Mouse (Mus musculus) erythroid progenitor cell, adult 5-6 weeks (primary cell): ENCODE measurements around the gene Myh6. TPM values are rescaled to one million over a fixed set of nuclear protein-coding genes. Genes with fewer than 3 reads are reported as not detected.
"Not testable (repeated sequence)": the region's sequence is repeated elsewhere in the genome, so short reads cannot be mapped to it uniquely, and the experiment has no call there.

Source experiments
- ATAC-seq: replicated peaks from 2 replicates; pipeline ENCODE4 v1.8.0; 2016; ENCODE audit warnings: moderate number of reproducible peaks, mild to moderate bottlenecking, moderate TSS enrichment, inconsistent platforms; ENCODE audit not compliant: poor library complexity, low FRiP score, severe bottlenecking
- total RNA-seq, 2 experiments: library from RNA; stranded (forward) in 1 of 2; stranded (reverse) in 1 of 2; fragments of 150-400 nt in 1 of 2; fragments of 186-747, 209-891 nt in 1 of 2; gene quantifications; 2 replicates each; pipeline versions ENCODE4 v1.2.3 to v1.2.4; 2015 to 2017; ENCODE audit warnings: low replicate concordance in 2 of 2

Myh6 gene
- total RNA-seq (2015; ENCODE audit: low replicate concordance) (not detected in 2 replicates), total RNA-seq (2017; ENCODE audit: low replicate concordance) (not detected in 2 replicates)

DNA sequence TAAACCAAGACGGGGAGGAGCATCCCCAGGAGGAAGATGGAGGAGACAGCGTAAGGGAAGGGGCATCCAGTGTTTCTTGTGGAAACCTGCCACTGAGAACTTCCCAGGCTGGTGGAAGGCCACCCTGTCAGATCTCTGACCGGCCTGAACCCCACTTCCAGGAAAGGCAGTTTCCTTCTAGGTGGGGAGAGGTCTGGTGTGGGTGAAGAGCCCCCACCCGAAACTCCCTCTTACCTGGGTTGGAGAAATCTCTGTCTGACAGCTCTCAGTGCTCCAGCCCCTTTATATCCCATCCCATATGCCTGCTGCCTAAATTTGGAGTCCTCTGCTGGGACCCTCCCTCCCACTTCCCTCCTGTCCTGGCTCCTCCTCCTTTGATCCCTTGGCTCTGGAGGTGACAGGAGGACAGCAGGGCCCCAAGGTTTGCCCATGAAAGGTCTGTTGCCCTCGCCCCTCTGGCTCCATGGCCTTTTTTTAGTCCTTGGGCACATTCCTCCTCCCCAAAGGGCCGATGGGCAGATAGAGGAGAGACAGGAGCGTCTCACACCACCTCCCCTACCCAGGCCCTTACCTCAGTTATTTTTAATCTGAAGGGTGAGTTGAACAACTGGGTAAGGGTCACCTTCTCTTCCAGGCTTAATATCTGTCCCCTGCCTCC is at the start of gene Myh6:
Gene Myh6, minus strand, starts transcription at position 608 of the 658 bp plus-strand sequence.
- ATAC-seq: no peak

DNA sequence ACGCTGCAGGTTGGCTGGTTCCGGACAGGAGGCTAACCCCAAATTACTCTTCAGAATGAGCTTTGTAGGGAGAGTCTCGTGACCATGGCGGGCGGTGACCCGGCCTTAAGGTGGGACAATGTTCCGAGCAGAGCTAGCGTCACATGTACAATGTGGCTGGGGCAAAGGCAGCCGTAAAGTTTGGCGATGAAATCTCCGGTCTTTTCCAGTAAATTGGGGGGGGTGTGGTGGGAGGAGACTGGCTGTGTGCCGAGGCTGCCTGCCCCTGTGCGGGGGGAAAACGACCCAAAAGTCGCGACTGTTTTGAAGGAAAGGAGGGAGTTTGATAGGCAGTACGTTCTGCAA is 49.0 kb upstream of the Myh6 start:
- ATAC-seq: no peak; the same call in 1 of the 2 replicates

DNA sequence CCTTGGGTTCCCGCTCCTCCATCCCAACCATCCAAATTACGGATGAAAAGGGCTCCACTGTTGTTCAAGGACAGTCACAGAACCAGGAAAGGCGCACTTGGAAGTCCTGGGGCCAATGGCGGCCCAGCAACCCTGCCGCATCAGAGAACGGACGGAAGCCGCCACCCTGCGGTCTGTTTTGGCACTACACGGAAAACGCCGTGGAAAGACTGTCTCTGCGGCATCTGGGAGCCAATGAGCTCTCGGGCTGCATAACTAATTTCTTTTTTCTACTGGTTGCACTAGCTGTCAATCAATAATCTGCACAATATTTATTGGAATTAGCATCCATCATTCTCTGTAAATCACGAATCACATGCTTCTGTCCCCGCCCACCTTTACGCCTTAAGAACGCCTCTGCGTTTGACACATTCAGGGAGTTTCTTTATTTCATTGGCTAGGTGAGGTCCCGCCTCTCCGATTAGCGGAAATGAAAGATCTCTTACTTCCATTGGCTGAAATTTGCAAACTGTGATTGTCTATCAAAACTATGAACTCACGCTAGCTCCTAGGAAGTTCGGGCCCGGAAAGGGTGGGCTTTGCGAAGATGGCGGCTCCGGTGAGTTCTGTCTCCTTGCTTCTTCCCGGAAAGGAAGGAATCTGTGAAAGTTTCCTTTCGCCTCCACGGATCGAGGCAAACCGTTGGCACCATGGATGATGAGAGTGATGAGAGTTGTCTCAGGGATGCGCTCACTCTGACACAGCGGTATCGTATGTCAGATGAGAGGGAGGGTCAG is 48.5 kb upstream of the Myh6 start, which contains the start of gene Ngdn:
Gene Ngdn, plus strand, starts transcription at position 464 of the 776 bp plus-strand sequence.
- peak; percentile 93 for ATAC-seq

DNA sequence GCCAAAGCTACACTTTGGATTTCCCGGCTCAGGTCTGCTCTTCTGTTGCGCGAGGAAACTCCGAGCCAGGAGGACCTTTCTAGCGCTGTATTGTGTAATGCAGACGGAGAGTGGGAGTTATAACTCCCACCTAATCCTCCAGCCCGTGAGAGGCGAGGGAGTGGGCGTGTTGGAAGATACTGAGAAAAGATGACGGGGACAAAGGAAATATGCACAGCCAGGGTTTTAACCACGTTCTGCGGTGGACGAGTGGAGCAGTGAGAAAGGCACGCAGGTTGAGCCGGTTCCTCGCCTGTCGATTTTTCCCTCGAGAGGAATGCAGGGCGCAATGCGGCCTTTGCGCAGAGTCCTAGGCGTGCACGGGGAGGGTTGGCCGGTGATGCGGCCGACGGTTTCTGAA is 47.9 kb upstream of the Myh6 start:
- peak; percentile 51 for ATAC-seq

DNA sequence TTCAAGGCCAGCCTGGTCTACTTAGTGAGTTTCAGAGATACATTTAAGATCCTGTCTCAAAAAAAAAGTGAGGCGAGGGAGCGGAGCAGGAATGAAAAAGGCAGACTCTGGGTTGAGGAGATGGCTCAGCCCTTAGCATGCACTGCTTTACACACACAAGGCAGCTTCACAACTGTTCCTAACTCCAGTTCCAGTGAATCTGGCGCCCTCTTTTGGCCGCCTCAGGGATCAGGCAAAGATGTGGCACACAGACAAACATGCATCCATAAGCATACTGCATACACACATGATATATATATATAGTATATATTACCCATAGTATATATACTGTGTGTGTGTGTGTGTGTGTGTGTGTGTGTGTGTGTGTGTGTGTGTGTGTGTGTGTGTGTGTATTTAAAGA is 44.4 kb upstream of the Myh6 start:
- ATAC-seq: no peak

DNA sequence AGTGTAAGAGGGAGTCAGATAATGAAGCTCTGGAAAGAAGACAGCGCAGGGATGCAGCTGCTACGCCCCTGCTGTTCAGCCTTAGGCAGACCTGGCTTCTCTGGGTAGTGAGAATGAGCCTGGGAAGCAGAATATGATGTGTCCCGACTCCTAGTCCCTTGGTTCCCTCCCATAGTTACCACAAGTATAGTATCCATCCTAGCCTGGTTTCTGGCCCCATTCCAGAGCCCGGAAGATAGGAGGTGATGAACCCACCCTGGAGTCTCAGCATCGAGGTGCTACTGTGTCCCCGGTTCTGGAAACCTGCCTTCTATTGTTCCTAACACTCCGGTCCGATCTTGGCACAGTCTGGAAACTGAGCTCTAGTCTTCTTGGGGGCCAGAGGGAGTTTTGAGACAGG is 41.7 kb upstream of the Myh6 start:
- ATAC-seq: no peak

DNA sequence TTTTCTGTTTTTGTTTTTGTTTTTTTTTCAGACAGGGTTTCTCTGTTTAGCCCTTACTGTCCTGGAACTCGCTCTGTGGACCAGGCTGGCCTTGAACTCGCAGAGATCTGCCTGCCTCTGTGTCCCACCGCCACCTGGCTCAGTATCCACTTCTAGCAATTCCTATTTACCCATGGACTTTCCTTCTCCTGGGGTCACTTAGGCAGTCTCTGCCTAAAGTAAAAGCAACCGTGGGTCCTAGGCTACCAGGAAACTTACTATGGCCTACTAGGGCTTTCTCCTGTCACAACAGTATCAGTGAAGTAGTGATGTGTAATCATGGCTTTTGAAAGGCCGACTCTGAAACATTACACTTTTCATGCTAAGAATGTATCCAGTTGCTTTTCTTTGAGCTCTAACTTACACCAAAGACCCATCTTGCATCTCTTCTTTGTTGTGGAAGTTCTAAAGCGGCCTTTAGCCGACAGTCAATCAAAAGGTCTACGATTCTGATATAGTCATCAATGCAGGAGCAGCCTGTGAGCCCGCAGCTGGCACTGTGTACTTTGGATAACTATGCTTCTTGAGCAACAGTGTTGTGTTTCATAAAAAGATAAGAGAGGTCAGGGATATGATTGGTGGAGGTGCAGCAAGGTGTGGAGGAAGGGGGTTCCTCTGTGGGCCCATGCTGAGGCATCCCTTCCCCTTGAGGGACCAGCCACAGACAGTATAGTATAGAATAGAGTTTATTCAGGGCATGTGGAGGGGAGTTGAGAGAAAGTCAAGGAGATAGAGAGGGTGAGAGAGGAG is 40.6 kb upstream of the Myh6 start:
- ATAC-seq: no peak

DNA sequence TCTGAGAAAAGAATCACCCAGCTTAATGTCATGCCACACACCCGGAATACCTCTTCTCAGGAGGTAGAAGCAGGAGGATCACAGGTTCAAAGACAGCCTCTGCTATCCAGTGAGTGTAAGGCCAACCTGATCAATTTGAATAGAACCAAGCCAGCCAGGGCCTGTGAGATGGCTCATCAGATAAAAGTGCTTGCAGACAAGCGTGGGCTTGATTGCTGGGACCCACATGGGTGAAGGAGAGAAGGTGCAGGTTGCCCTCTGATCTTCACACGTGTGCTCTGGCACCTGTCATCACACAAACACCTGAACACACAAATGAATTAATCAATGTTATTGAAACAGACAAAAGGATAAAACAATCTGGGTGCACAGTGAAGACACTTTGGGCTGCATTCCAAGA is 39.8 kb upstream of the Myh6 start:
- no peak for ATAC-seq

DNA sequence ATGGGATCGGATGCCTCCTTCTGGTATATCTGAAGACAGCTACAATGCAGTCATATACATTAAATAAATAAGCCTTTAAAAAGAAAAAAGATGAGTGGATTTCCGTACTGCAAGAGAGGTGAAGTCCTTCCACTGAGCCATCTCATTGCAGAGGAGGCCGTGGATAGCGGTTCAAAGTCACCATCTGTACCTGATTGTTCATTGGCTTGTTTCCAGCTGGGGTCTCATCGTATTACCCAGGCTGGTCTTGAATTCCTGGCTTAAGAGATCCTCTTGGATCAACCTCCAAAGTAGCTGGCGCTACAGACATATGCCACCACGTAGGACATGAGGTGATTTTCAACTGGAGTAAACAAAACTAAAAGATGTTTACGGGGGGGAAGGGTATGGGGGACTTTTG is 39.2 kb upstream of the Myh6 start:
- ATAC-seq: no peak

DNA sequence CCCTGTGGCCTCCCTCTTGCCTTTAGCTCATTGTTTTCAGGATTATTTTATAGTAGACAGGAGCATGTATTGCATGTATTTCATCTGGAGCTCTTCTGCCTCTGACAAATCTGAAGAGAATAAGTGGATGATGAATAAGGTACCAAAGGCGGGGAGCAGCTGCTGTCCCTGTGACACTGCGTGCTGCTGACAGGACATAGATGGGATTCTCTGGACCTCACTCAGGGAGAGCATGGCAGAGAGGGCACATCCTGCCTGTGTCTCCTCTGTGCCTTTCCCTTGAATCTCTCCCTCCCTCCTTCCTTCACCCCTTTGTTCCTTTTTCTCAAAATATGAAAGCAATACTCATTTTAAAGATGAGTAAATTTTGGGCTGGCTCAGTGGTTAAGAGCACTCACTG is 38.8 kb upstream of the Myh6 start:
- no peak for ATAC-seq

DNA sequence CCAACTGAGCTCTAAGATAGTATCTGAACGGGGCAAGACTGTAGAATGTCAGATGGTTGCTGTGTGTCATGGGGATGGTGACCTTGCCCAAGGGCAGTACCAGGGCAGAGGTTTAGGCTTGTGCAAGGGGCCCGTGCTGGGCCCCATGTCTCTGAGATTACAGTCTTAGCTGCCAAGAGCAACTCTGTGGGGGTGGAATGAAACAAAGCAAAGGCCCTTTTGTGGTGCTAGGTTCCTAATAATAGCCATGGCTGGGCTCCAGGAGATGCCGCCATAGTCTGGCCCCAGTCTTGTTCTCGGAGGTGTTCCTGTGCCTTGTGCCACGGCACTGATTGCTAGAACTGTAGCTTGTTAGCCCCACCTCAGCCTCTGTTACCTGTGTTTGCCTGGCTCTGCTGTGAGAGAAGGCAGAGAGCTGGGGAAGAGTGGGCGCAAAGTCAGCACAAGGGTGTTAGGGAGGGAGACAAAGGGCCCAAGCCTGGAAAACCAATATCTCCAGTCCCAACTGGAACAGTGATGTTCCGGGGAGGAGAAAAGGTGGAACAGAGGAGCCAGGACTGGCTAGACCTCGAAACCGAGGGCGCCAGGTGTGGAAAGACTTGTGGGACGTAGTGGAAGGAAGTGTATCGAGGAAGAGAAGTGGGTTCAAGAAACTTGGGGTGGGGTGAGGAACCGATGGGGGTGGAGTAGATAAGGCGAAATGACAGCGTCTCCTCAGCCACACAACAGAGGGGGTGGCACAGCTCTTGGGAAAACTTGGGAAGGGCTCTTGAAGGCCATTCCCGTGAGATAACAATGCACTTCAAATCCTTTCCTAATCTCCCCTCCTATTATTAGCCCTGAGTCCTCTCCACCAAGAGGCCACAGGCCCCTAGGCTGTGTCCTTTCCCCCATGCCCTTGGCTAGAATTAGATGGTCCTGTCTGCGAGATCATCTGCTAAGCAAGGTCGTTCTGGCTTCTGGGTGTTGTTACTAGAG is 37.4 kb upstream of the Myh6 start:
- ATAC-seq: no peak; the same call in 1 of the 2 replicates

DNA sequence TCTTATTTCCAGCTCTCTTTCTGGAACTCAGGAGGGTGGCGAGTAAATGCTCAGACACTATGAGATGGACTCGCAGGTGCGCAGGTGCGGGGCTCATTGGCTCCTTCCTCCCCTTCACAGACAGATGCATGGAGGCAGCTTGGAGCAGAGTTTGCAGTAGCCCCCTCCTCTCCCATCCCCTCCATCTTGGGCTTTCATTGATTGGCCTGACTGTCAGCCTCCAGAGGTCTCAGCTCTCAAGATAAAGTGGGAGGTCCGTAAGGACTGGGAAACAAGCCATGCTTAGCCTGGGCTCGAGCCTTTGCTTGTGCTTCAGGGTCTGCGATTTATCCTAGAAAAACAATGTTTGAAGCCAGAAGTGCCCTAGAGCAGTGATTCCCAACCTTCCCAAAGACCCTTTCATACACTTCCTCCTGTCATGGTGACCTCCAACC is 36.0 kb upstream of the Myh6 start:
- no peak for ATAC-seq

DNA sequence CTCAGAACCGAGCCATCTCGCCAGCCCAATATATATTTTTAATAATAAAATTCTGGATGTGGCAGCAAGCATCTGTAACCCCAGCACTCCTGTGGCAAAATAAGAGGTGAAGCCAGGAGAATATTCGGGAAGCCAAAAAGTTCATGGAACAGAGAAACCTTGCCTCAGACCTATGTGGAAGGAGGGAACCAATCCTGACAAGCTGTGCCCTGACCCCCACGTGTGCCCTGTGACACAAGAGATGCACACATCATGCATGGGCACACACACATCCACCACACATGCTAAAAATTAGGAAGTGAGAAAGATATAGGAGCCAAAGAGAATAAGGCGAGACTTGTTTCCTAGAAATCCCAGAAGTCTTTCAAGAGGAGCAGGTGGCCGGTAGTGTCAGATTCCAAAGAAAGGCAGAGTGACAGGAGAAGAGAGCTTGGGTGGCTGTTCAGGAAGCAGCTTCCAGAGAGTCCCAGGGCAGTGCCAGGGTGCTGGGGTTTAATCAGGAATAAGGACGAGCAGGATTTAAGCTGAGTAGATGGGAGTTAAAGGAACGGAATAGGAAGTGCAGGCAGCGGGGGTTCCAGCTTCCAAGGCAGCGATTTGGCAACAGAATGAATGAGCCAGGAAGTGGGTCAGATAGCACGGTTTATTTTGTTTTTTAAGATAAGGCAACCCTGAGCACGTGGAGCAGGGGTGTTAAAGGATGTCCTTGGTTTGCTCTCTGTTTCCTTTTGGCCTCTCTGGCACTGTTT is 35.4 kb upstream of the Myh6 start:
- no peak for ATAC-seq

DNA sequence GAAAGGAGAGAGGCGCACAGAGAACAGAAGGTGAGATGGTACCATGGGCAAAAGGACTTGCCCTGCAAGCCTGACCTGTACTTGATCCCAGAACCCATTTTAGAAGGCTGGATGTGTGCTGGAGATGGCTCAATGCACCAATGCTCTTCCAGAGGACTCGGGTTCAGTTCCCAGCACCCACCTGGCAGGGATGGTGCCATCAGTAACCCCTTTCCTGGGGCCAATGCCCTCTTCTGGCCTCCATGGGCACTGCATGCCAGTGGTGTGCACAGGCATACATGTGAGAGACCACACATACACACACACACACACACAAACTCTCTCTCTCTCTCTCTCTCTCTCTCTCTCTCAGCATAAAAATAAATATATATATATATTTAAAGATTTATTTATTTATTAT is 34.7 kb upstream of the Myh6 start:
- no peak for ATAC-seq

DNA sequence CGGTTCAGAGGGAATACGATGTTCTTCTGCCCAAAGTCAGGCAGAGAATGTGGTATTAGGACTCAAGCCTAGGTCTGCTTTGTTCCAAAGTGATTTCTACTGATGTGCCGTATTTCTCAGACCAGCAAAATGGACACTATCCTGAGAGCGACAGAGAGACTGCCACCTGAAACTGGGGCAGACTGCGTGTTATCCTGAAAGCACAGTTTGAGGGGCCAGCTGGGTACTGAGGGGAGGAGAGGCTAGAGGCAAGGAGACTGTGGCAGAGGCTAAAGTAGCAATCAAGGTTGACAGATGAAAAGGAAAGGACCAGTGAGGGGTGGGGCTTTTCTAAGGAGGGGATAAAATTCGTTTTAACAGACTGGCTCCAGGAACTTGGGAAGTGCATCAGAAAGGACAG is 34.1 kb upstream of the Myh6 start:
- no peak for ATAC-seq

DNA sequence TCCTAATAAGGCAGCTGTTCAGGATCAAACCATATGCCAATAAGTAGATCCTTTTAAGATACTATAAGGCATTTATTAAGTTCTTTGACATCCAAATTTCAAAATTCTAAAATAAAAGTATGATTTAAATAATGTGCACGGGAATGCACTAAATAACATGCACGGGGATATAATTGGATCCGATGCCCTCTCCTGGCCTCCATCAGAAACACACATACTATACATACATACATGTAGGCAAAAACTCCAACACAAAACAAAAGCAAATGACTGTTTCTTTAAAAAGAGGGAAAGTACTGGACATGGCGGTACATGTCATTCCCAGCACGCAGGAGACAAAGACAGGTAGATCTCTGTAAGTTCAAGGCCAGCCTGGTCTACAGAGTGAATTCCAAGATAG is 33.1 kb upstream of the Myh6 start:
- ATAC-seq: not testable (repeated sequence)

DNA sequence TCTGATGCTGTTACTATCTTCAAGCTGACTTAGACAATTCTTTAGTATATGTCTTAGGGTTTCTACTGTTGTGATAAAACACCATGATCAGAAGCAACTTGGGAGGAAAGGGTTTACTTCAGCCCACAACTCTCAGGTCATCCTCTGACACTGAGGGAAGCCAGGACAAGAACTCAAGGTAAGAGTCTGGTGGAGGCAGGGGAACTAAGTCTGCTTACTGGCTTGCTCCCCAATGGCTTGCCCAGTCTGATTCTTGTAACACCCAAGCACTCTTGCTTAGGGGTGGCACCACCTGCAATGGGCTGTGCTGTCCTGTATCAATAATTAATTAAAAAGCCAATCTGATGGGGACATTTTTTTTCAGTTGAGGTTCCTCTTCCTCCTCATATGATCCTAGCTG is 32.0 kb upstream of the Myh6 start:
- no peak for ATAC-seq

DNA sequence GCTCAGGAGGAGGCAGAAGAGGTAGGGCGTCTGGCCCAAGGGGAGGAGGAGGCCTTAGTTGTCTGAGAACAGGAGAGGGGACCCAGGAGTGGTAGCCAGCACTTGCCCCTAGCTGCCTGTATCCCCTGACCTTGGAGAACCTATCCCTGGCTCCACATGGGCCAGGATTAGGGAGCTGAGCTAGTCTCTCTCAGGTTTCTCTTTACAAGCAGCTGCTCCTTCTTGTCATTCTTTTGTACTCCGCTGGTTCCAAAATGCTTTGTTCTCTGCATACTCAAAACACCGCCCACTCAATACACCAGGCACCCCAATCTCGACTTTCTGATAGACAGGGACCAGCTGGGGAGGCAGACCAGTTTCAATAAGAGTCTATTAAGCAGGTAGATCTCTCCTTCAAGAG is 30.6 kb upstream of the Myh6 start:
- ATAC-seq: no peak

DNA sequence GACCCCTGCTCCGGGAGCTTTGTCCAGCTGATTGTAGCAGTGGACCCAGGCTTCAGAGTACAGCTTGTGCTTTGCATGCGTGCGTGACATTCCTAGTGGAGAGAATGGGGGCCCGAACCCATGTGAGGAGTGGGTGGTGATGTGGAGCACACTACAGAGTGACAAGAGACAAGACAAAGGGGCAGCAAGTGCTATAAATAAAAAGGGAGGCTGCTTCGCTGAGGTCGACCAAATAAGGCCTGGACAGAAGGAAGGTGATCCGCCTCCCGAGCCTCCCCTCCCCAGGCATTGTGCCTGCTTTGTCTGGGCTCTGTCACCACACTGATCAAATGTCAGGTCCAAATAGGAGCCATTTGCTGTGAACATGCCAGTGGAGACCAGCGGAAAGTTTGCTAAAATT is 30.1 kb upstream of the Myh6 start:
- no peak for ATAC-seq
